In the genomic region with DNA sequence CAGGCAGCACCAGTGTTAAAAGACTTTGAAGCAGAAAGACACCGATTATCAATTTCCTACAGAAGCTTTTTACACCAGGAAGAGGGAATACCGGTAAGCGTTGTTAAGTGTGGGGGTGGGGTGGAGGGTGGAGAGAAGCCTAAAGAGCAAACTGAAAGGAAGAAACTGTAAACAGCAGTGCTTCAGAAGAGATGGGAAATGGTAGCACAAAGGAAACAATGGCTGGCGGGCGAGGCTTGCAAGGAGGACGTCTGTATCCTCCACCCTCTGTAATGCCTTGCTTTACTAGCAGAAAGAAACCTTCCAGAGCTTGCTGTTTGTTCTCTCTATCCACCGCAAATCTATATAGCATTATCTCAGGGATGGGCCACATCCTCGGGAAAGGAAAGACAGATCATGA, we compare ENCODE assay signal across 11 mouse cellular contexts. TPM values are rescaled to one million over a fixed set of nuclear protein-coding genes. Genes with fewer than 3 reads are reported as not detected.
DNase-seq lines count a peak whose midpoint lies in the region; ATAC-seq and TF ChIP-seq lines count a peak whose summit lies in the region.
"Had no signal": no experiment of that assay in that cellular context is flagged by ENCODE, and none has a peak within 500 bp of the region (broad histone marks: within the 10 kb centered on the region; RNA-seq: fewer than 3 reads in every experiment).

No protein-coding gene starts in this region.

- no peak overlapping the region; the same call in 1 of the 2 replicates for H3K4me3 ChIP-seq in kidney, embryonic 14.5 days (ENCODE audit: low read length)
- H3K4me3 ChIP-seq in kidney, adult 2 months (ENCODE audit: insufficient read depth, low read depth, low read length), result no peak overlapping the region
- peak overlapping the region; percentile 31 for H3K4me3 ChIP-seq in hindbrain, embryonic 16.5 days (ENCODE audit: low read length)
- peak overlapping the region; percentile 29 for H3K4me3 ChIP-seq in midbrain, embryonic 16.5 days (ENCODE audit: low read depth, low read length)
- H3K4me3 ChIP-seq: myocyte had no signal

- ATAC-seq in kidney, embryonic 14.5 days (ENCODE audit: low FRiP score, low TSS enrichment), result no peak
- ATAC-seq in hindbrain, embryonic 16.5 days, result peak; percentile 68
- ATAC-seq in midbrain, embryonic 16.5 days, result peak; percentile 74
- no peak for ATAC-seq in inflammation-experienced regulatory T-cells, adult 6 months
- ATAC-seq in erythroblast, adult 5-6 weeks (replicated peaks; ENCODE audit: low FRiP score, poor library complexity, severe bottlenecking), result no peak

- TF ChIP-seq CTCF in kidney, adult 2 months (conservative IDR thresholded peaks at IDR 0.05; ENCODE audit: insufficient read depth, insufficient read length, low read depth, low read length), result no peak

- no peak for TF ChIP-seq POLR2A in kidney, adult 2 months (IDR thresholded peaks at IDR 0.05; ENCODE audit: low read depth, low read length)

- H3K27ac ChIP-seq in kidney, embryonic 14.5 days (ENCODE audit: low read depth, low read length), result no peak overlapping the region
- H3K27ac ChIP-seq in kidney, adult 2 months (ENCODE audit: insufficient read depth, low read depth, low read length), result no peak overlapping the region
- H3K27ac ChIP-seq in hindbrain, embryonic 16.5 days (ENCODE audit: low read depth, low read length), result peak overlapping the region; percentile 68
- peak overlapping the region; percentile 80 for H3K27ac ChIP-seq in midbrain, embryonic 16.5 days (ENCODE audit: low read length)

- peak overlapping the region; percentile 34 for H3K4me2 ChIP-seq in kidney, embryonic 14.5 days (replicated peaks; ENCODE audit: low read depth, low read length)
- peak overlapping the region; percentile 55 for H3K4me2 ChIP-seq in hindbrain, embryonic 16.5 days (ENCODE audit: low read length)
- H3K4me2 ChIP-seq in midbrain, embryonic 16.5 days (ENCODE audit: low read length), result peak overlapping the region; percentile 56

- DNase-seq in kidney, adult 2 months, result no peak
- DNase-seq in embryo, embryonic 10.5 days (ENCODE audit: low spot score), result peak; percentile 68
- DNase-seq in adrenal gland, adult (ENCODE audit: inconsistent age in 2 of 2, low spot score in 1 of 2), result no peak
- DNase-seq: kidney, postnatal 10 days; thymus, postnatal 14 days had no signal

- 10% methylated on average over 8 of the region's 8 CpGs for WGBS in kidney, embryonic 14.5 days
- 13% methylated on average over 8 of the region's 8 CpGs for WGBS in kidney, adult 2 months
- 3% methylated on average over 8 of the region's 8 CpGs for WGBS in hindbrain, embryonic 16.5 days
- 2% methylated on average over 8 of the region's 8 CpGs for WGBS in midbrain, embryonic 16.5 days

- no peaks in the 10 kb centered on the region for H3K4me1 ChIP-seq in kidney, embryonic 14.5 days (ENCODE audit: control insufficient read depth, insufficient read depth, low read length)
- H3K4me1 ChIP-seq in kidney, adult 2 months (ENCODE audit: control insufficient read depth, insufficient read depth, low read length), result no peaks in the 10 kb centered on the region
- H3K4me1 ChIP-seq in hindbrain, embryonic 16.5 days (ENCODE audit: control insufficient read depth, insufficient read depth, low read depth, low read length), result peaks cover 5% of the 10 kb centered on the region; the same call in 1 of the 2 replicates
- H3K4me1 ChIP-seq in midbrain, embryonic 16.5 days (ENCODE audit: control insufficient read depth, insufficient read depth, low read length), result peaks cover 6% of the 10 kb centered on the region

- no peaks in the 10 kb centered on the region for H3K9me3 ChIP-seq in kidney, embryonic 14.5 days (ENCODE audit: control insufficient read depth, low read length)
- no peaks in the 10 kb centered on the region for H3K9me3 ChIP-seq in hindbrain, embryonic 16.5 days (ENCODE audit: control insufficient read depth, low read length)
- H3K9me3 ChIP-seq in midbrain, embryonic 16.5 days (replicated peaks; ENCODE audit: control insufficient read depth, low read length, poor library complexity, severe bottlenecking), result 0 out of 2 replicates have a peak, but pooled peaks cover 2% of the 10 kb centered on the region

- no peak overlapping the region for H3K9ac ChIP-seq in kidney, embryonic 14.5 days (ENCODE audit: low read depth, low read length)
- H3K9ac ChIP-seq in hindbrain, embryonic 16.5 days (ENCODE audit: low read depth, low read length), result peak overlapping the region; percentile 56
- peak overlapping the region; percentile 63 for H3K9ac ChIP-seq in midbrain, embryonic 16.5 days (ENCODE audit: low read depth, low read length)

- no peaks in the 10 kb centered on the region for H3K36me3 ChIP-seq in kidney, embryonic 14.5 days (ENCODE audit: control insufficient read depth, insufficient read depth, low read length)
- no peaks in the 10 kb centered on the region for H3K36me3 ChIP-seq in kidney, adult 2 months (ENCODE audit: control insufficient read depth, insufficient read depth, low read length)
- H3K36me3 ChIP-seq in hindbrain, embryonic 16.5 days (ENCODE audit: control insufficient read depth, insufficient read depth, low read length), result no peaks in the 10 kb centered on the region
- no peaks in the 10 kb centered on the region for H3K36me3 ChIP-seq in midbrain, embryonic 16.5 days (ENCODE audit: control insufficient read depth, insufficient read depth, low read length)

- H3K27me3 ChIP-seq in kidney, embryonic 14.5 days (ENCODE audit: control insufficient read depth, insufficient read depth, low read length), result no peaks in the 10 kb centered on the region
- H3K27me3 ChIP-seq in kidney, adult 2 months (replicated peaks; ENCODE audit: control insufficient read depth, insufficient read depth, low read length), result no peaks in the 10 kb centered on the region
- no peaks in the 10 kb centered on the region for H3K27me3 ChIP-seq in hindbrain, embryonic 16.5 days (replicated peaks; ENCODE audit: control insufficient read depth, insufficient read depth, low read length)
- H3K27me3 ChIP-seq in midbrain, embryonic 16.5 days (ENCODE audit: control insufficient read depth, insufficient read depth, low read depth, low read length), result no peaks in the 10 kb centered on the region

RNA-seq across cellular contexts. Expression of gene Lin28b, which starts 40.0 kb away (rescaled TPM):
- polyA plus RNA-seq in kidney, embryonic 14.5 days (2014; fragmentation: Nextera tagmentation; extraction: Ambion mirVana), result 1.8 and 3.1 TPM in 2 replicates
- polyA plus RNA-seq in kidney, adult 2 months (2012; rRNA removed), result 0.01 TPM in 1 of 2 replicates, not detected in the other
- 6.2 and 7.0 TPM in 2 replicates for polyA plus RNA-seq in hindbrain, embryonic 16.5 days (2015; fragmentation: Nextera tagmentation; extraction: Ambion mirVana)
- 7.0 and 9.6 TPM in 2 replicates for polyA plus RNA-seq in midbrain, embryonic 16.5 days (2015; fragmentation: Nextera tagmentation; extraction: Ambion mirVana)
- under 1 TPM in 1 of 3 experiments, not detected in 2; 0.19 TPM for polyA plus RNA-seq in inflammation-experienced regulatory T-cells, adult 6 months (2017; shearing (Covaris generic))
- not detected in 2 replicates for total RNA-seq in erythroblast, adult 5-6 weeks (2015; ENCODE audit: low replicate concordance)
- total RNA-seq in erythroblast, adult 5-6 weeks (2017; ENCODE audit: low replicate concordance), result not detected in 2 replicates

Comparison
In these comparisons a context has a peak if more than half of its experiments do, and no peak if none do; other contexts are left out.
1. ATAC-seq: peak in hindbrain, embryonic 16.5 days (single experiment) and midbrain, embryonic 16.5 days (single experiment); none in kidney, embryonic 14.5 days (single experiment), inflammation-experienced regulatory T-cells, adult 6 months (single experiment) and erythroblast, adult 5-6 weeks (single experiment).
2. H3K27ac ChIP-seq: peak in hindbrain, embryonic 16.5 days (single experiment) and midbrain, embryonic 16.5 days (single experiment); none in kidney, embryonic 14.5 days (single experiment) and kidney, adult 2 months (single experiment).
3. H3K4me3 ChIP-seq: peak in hindbrain, embryonic 16.5 days (single experiment) and midbrain, embryonic 16.5 days (single experiment); none in kidney, embryonic 14.5 days (single experiment) and kidney, adult 2 months (single experiment).
4. Peak in every context shown above with its lines, with median percentiles within 50 percentile points of each other: H3K4me2 ChIP-seq.